Mouse (Mus musculus) stomach, embryonic 16.5 days (tissue): Measurements from ENCODE around the gene Card19. TPM values are rescaled to one million over a fixed set of nuclear protein-coding genes. Genes with fewer than 3 reads are reported as not detected.
A peak's percentile ranks its signal among the peaks of the same experiment; 100 is the strongest.

Experiments
- ATAC-seq: fragments of 200-750 bp; cut with Nextera tagmentation; 2 replicates; pipeline ENCODE4 v1.8.0; 2017; ENCODE audit warnings: moderate number of reproducible peaks, moderate TSS enrichment; ENCODE audit not compliant: insufficient read depth, low FRiP score
- H3K27ac ChIP-seq: fragments of 300-500 bp; sonication (generic); 2 replicates; pipeline ENCODE4 v1.5.1; 2014; ENCODE audit warnings: low read length
- H3K27me3 ChIP-seq: fragments of 300-500 bp; sonication (generic); 2 replicates; pipeline ENCODE4 v1.6.1; 2014; ENCODE audit warnings: low read length, control low read depth, mixed read lengths; ENCODE audit not compliant: control insufficient read depth, insufficient read depth
- H3K36me3 ChIP-seq: fragments of 300-500 bp; sonication (generic); 2 replicates; pipeline ENCODE4 v1.6.1; 2014; ENCODE audit warnings: low read length; ENCODE audit not compliant: control insufficient read depth, insufficient read depth
- H3K4me1 ChIP-seq: fragments of 300-500 bp; sonication (generic); 2 replicates; pipeline ENCODE4 v1.6.1; 2014; ENCODE audit warnings: low read length, control low read depth, mixed read lengths; ENCODE audit not compliant: control insufficient read depth, insufficient read depth
- H3K4me2 ChIP-seq: fragments of 300-500 bp; sonication (generic); 2 replicates; pipeline ENCODE4 v1.6.1; 2014; ENCODE audit warnings: low read depth, low read length, mixed read lengths
- H3K4me3 ChIP-seq: fragments of 300-500 bp; sonication (generic); replicated peaks from 2 replicates; pipeline ENCODE4 v1.5.1; 2014; ENCODE audit warnings: mild to moderate bottlenecking, low read length
- H3K9ac ChIP-seq: fragments of 300-500 bp; sonication (generic); 2 replicates; pipeline ENCODE4 v1.6.1; 2014; ENCODE audit warnings: low read length
- H3K9me3 ChIP-seq: fragments of 300-500 bp; sonication (generic); replicated peaks from 2 replicates; pipeline ENCODE4 v1.6.1; 2016; ENCODE audit warnings: low read length, control low read depth; ENCODE audit not compliant: control insufficient read depth
- WGBS: fragments of 180-500 bp; shearing (Covaris S2); extraction: QIAGEN DNeasy Blood & Tissue Kit; methylation state at CpG from one replicate; pipeline ENCODE4 v1.1.7; 2014; 5-methylcytosine and 5-hydroxymethylcytosine counted together
- polyA plus RNA-seq: library from polyadenylated mRNA; unstranded; fragments of >200 nt; fragmentation: Nextera tagmentation; extraction: Ambion mirVana; gene quantifications from 2 replicates; pipeline ENCODE4 v1.2.1, GENCODE M21; 2015

Card19 gene
- polyA plus RNA-seq = 55.7 and 56.4 TPM in 2 replicates

DNA sequence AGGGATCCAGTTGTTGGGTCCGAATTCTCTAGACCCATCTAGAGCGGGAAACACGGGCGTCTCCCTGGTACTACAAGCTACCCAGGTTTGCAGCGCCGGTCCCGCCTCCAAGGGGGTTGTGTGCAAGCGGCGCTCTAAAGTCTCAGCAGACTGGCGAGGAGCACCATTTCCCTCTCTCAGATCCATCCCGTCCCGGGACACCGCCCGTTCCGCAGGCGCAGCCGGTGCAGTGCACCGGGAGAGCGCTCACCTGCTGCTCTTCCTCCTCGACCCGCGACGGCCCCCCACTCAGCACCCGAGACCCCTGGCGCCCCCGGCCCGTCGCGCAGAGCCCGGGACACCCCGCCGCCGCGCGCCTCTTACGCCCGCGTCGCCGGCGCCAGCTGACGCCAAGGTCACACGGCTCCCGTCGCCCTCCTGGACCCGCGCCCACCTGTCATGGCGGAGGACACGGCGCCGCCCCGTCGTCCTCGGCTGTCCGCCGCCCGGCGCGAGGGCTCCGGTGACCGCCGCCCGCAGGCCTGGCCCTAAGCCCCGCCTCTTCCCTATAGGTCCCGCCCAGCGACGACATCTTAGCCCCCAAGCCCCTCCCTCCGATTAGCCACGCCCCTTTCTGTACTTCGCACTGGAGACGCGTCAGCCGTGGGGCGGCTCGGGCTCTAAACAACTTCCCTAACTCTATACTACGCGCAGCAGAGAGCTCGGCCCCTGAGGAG, at the start of gene Card19:
Gene Card19 (minus strand): TSS at position 534 of the 716 bp plus-strand sequence.
- H3K27me3 ChIP-seq = no peaks in the 10 kb centered on the region
- peaks cover 28% of the 10 kb centered on the region for H3K4me1 ChIP-seq
- H3K9ac ChIP-seq = peak within 1 kb of the TSS; percentile 93
- WGBS = under 1% methylated on average over 76 of the region's 78 CpGs
- peak within 1 kb of the TSS; percentile 83 for H3K4me3 ChIP-seq
- peak; percentile 93 for ATAC-seq
- no peaks in the 10 kb centered on the region for H3K9me3 ChIP-seq
- H3K27ac ChIP-seq = peak within 1 kb of the TSS; percentile 83
- H3K36me3 ChIP-seq = no peaks in the 10 kb centered on the region
- H3K4me2 ChIP-seq = peak within 1 kb of the TSS; percentile 59

GRCm38 (mm10) chr13:49260036-49260722, 44.3 kb upstream of the Card19 start:
- ATAC-seq = no peak
- H3K4me2 ChIP-seq = no peak overlapping the region
- no peak overlapping the region for H3K4me3 ChIP-seq
- WGBS = 71% methylated on average over 15 of the region's 15 CpGs
- no peak overlapping the region for H3K27ac ChIP-seq
- no peaks in the 10 kb centered on the region for H3K36me3 ChIP-seq
- no peaks in the 10 kb centered on the region for H3K27me3 ChIP-seq
- H3K9ac ChIP-seq = no peak overlapping the region
- no peaks in the 10 kb centered on the region for H3K9me3 ChIP-seq
- H3K4me1 ChIP-seq = no peaks in the 10 kb centered on the region

DNA sequence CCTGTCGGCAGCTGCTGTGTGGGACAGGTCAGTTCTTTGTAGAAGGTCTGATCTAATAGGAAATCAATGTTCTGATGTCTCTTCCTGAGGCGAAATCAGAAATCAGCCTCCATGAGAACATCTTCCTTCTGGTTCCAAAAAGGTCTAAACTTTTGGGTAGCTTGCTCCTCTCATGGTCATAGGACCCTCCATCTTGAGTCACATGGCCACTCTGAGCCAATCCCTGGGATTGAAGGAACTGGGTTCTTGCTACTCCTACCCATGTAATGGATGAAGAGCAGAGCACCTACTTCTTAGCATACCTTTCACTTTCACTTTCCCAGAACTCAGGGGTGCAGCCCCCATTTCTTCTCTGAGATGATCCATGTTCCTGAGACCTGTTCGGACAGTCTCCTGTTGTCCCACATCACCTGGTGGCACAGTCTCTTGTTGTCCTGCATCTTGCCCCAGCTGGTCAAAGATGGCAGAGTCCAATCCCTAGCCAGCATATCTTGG, 42.0 kb upstream of the Card19 start:
- Histone ChIP-seq H3K9me3 (no peaks in the 10 kb centered on the region), H3K4me1 (no peaks in the 10 kb centered on the region), H3K4me3 (no peak overlapping the region), H3K36me3 (no peaks in the 10 kb centered on the region), H3K27me3 (no peaks in the 10 kb centered on the region), H3K9ac (no peak overlapping the region), H3K27ac (no peak overlapping the region), H3K4me2 (no peak overlapping the region)
- 66% methylated on average over 3 of the region's 3 CpGs for WGBS
- no peak for ATAC-seq

DNA sequence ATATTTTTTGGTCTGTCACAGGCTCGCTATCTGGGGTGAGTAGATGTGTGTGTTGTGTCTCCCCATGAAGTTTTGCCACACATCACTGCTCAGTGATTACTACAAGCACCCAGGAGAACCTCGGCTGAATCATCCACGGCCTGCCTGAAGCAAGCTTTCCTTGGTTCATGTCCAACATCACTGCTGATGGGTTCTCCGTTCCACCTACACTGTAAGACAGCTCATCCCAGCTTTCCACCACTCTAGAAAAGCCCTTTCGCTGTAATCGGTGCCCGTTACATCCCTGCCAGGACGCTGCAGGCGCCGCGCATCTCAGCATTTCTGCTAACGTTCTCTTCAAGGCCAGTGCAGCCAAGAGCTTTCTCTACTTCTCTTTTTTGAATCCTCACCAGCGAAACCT, 36.9 kb upstream of the Card19 start:
- H3K27me3 ChIP-seq = peaks cover 5% of the 10 kb centered on the region; the same call in 1 of the 2 replicates
- no peak overlapping the region for H3K4me3 ChIP-seq
- 88% methylated on average over 13 of the region's 13 CpGs for WGBS
- no peak for ATAC-seq
- peaks cover 5% of the 10 kb centered on the region; the same call in 1 of the 2 replicates for H3K4me1 ChIP-seq
- no peak overlapping the region for H3K27ac ChIP-seq
- H3K9me3 ChIP-seq = no peaks in the 10 kb centered on the region
- H3K36me3 ChIP-seq = no peaks in the 10 kb centered on the region
- H3K4me2 ChIP-seq = no peak overlapping the region
- H3K9ac ChIP-seq = no peak overlapping the region

DNA sequence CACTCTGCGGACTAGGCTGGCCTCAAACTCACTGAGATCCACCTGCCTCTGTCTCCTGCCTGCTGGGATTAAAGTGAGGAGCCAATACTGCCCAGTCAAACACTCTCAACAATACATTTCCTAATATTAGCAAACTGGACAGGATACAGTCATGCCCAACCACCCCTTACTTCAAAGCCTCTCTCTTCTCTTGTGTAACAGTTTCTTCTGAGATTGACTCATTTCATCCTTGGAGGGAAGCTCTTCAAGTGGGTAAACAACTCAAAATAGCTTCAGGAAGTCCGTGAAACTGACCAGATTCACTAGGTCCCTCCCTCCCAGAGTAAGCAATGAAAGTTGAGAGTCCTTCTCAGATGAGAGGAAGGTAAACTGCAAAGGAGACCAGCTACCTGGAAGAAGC, 36.3 kb upstream of the Card19 start:
- Histone ChIP-seq H3K4me3 (no peak overlapping the region), H3K27me3 (peaks cover 7% of the 10 kb centered on the region), H3K4me1 (peaks cover 5% of the 10 kb centered on the region; the same call in 1 of the 2 replicates), H3K9ac (no peak overlapping the region), H3K4me2 (no peak overlapping the region), H3K36me3 (no peaks in the 10 kb centered on the region), H3K27ac (no peak overlapping the region), H3K9me3 (no peaks in the 10 kb centered on the region)
- no peak for ATAC-seq
- 51% methylated on average over 2 of the region's 2 CpGs for WGBS

DNA sequence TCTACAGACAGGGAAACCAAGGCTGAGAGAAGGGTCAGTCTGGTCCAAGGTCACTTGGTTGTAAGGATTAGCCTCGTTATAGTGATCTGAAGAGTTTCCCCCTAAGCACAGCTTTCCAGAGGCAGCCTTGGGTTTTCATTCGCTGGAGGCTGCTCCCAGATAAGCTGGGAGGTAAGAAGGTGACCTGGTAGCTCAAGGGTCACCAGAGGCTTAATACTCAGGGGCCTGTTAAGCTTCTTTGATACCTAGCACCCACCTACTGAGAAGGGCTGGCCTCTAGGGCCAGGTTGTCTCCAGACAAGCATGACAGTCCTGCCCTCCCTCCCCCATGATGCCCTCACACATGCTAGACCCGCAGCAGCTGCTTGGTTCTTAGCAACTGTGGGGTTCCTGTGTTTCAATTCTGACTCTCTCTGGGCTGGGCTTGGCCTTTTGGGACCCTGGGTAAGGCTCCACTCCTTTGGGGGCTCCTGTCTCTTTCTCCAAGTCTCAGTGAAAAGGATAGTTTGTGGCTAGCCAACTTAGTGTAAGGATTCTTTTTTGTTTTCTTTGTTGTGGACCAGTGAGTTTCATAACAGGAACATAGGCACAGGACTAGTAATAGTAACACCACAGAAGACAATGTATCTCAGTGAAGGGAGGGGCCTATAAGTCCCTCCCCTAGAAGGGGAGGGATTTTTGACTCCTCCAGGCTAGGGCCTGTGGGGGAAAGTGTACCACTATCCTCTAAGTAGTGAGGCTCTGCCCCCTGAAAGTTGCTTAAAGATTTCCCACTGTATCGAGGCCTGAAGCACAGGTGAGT, 35.1 kb upstream of the Card19 start:
- ATAC-seq = no peak
- Histone ChIP-seq H3K4me3 (no peak overlapping the region), H3K4me1 (peaks cover 5% of the 10 kb centered on the region; the same call in 1 of the 2 replicates), H3K36me3 (no peaks in the 10 kb centered on the region), H3K9ac (no peak overlapping the region), H3K9me3 (no peaks in the 10 kb centered on the region), H3K27ac (no peak overlapping the region), H3K27me3 (peaks cover 16% of the 10 kb centered on the region), H3K4me2 (no peak overlapping the region)
- 44% methylated on average over 4 of the region's 4 CpGs for WGBS

DNA sequence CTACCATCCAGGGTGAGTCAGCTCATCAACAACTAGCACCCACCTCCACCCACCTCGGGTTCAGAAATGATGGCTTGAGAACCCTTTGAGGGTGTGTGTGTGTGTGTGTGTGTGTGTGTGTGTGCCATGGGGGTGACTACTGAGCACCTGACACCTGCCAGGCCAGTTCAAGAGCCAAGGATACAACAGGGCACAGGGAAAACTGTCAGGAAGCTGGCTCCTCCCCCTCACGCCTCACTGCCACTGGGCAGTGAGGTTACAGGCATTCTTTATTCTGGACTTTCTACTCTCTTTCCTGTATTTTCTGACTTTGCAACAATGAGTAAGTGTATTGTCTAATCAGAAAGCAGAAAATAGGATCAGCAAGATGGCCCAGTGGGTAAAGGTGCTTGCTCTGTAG, 33.8 kb upstream of the Card19 start:
- peaks cover 16% of the 10 kb centered on the region for H3K27me3 ChIP-seq
- 59% methylated on average over 2 of the region's 2 CpGs for WGBS
- H3K9me3 ChIP-seq = no peaks in the 10 kb centered on the region
- H3K4me3 ChIP-seq = no peak overlapping the region
- no peak overlapping the region for H3K4me2 ChIP-seq
- H3K27ac ChIP-seq = no peak overlapping the region
- peaks cover 5% of the 10 kb centered on the region; the same call in 1 of the 2 replicates for H3K4me1 ChIP-seq
- ATAC-seq = no peak
- no peaks in the 10 kb centered on the region for H3K36me3 ChIP-seq
- no peak overlapping the region for H3K9ac ChIP-seq

DNA sequence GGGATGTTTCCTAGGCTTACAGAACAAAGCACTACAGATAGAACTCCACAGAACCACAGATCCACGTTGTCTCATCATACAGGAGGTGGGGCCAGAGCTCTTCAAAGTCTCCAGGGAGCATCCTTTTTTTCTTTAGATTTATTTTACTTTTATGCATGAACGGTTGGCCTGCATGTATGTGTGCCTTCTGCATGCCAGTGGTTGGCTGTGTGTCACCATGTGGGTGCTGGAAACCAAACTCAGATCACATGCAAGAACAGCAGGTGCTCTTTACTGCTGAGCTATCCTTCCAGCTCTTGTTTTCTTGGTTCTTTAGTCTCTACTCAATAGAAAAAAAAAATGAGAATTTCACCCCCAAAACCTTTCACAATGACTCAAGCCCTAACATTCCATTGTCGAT, 33.1 kb upstream of the Card19 start:
- no peaks in the 10 kb centered on the region for H3K36me3 ChIP-seq
- WGBS = 54% methylated on average over 3 of the region's 3 CpGs
- H3K9ac ChIP-seq = no peak overlapping the region
- H3K27me3 ChIP-seq = peaks cover 16% of the 10 kb centered on the region
- peaks cover 5% of the 10 kb centered on the region; the same call in 1 of the 2 replicates for H3K4me1 ChIP-seq
- no peak overlapping the region for H3K4me2 ChIP-seq
- no peak for ATAC-seq
- H3K4me3 ChIP-seq = no peak overlapping the region
- H3K27ac ChIP-seq = no peak overlapping the region
- no peaks in the 10 kb centered on the region for H3K9me3 ChIP-seq
